Mouse (Mus musculus) testis, postnatal 14 days (tissue): ENCODE results near the gene Calhm3.

Source experiments
- DNase-seq: peaks from one replicate; pipeline ENCODE4 v3.0.0; 2021; ENCODE audit warnings: low spot score

Calhm3 gene

DNA sequence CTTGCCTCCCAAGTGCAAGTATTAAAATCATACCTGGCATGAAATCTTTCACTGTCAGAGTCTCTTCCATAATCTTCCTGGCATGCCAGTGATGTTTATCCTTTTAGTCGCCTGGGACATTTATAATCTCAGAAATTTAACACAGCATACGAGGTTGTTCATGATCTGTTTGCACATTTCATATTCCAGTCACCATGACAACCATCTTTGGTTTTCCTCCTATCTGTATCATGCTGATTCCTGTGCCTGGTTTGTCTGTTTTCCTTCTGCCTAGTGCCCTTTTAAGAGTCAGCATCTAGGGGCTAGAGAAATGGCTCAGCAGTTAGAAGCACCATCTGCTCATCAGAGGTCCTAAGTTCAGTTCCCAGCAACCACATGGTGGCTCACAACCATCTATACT is 38.9 kb downstream of the Calhm3 start:
- no peak for DNase-seq

DNA sequence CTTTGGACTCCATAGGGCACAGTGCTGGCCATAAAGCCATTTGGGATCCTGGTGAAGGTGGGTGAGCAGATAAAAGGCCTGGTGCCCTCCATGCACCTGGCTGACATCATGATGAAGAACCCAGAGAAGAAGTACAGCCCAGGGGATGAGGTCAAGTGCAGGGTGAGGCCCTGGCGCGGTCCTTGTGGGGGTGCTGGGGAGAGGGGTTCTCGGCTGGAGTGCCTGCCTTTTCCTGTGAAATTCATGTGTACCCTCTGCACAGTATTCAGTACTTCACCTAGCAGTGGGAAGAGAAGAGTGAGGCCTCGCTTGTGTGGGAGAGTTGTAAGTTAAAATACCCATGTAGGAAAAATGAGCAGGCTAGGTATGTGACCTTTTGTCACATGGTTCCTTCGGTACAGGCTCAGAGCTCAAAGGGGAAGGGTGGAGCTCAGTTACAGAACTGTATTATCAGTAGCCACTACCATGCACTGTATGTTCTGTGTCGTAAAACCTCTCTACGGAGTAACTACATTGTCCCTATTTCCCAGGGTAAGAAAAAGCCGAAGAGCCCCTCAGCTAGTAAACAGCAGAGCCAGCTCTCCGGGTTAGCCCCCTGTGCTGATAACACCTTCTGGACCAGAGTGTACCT is 52.8 kb downstream of the Calhm3 start:
- no peak for DNase-seq
